Mouse (Mus musculus): ENCODE results near the gene Zfp287. TPM values are rescaled to one million over a fixed set of nuclear protein-coding genes. Genes with fewer than 3 reads are reported as not detected.

Zfp287 gene
- polyA plus RNA-seq, 1 experiment, result 4.5 TPM

- no peak for TF ChIP-seq POLR2A (IDR thresholded peaks at IDR 0.05; ENCODE audit: borderline replicate concordance, low read depth, low read length)
- TF ChIP-seq CTCF (IDR thresholded peaks at IDR 0.05; ENCODE audit: low read depth, low read length), result peak; percentile 52
- peaks cover 3% of the 10 kb centered on the region; the same call in 1 of the 2 replicates for H3K4me1 ChIP-seq (ENCODE audit: control insufficient read depth, insufficient read depth, low read length)
- no peak overlapping the region for H3K27ac ChIP-seq (ENCODE audit: insufficient read depth, low read depth, low read length)
- peak overlapping the region; percentile 31 for H3K4me3 ChIP-seq (ENCODE audit: insufficient read depth, low read length)
Observed at GRCm38 (mm10) chr11:62675480-62676289, 56.0 kb downstream of the Zfp287 start.

- Histone ChIP-seq H3K4me1 (ENCODE audit: control insufficient read depth, insufficient read depth, low read length) (peaks cover 13% of the 10 kb centered on the region), H3K27ac (ENCODE audit: insufficient read depth, low read depth, low read length) (no peak overlapping the region), H3K4me3 (ENCODE audit: insufficient read depth, low read length) (no peak overlapping the region)
- TF ChIP-seq POLR2A (IDR thresholded peaks at IDR 0.05; ENCODE audit: borderline replicate concordance, low read depth, low read length), result no peak
- no peak for TF ChIP-seq CTCF (IDR thresholded peaks at IDR 0.05; ENCODE audit: low read depth, low read length)
Observed at GRCm38 (mm10) chr11:62670006-62670405, 61.7 kb downstream of the Zfp287 start.

GRCm38 (mm10) chr11:62669471-62669870, 62.2 kb downstream of the Zfp287 start:
- peak overlapping the region; percentile 33; the same call in 1 of the 2 replicates for H3K27ac ChIP-seq (ENCODE audit: insufficient read depth, low read depth, low read length)
- no peak overlapping the region for H3K4me3 ChIP-seq (ENCODE audit: insufficient read depth, low read length)
- TF ChIP-seq POLR2A (IDR thresholded peaks at IDR 0.05; ENCODE audit: borderline replicate concordance, low read depth, low read length) (no peak), CTCF (IDR thresholded peaks at IDR 0.05; ENCODE audit: low read depth, low read length) (no peak)
- peaks cover 15% of the 10 kb centered on the region for H3K4me1 ChIP-seq (ENCODE audit: control insufficient read depth, insufficient read depth, low read length)

- TF ChIP-seq CTCF (IDR thresholded peaks at IDR 0.05; ENCODE audit: low read depth, low read length), result no peak
- TF ChIP-seq POLR2A (IDR thresholded peaks at IDR 0.05; ENCODE audit: borderline replicate concordance, low read depth, low read length), result no peak
- Histone ChIP-seq H3K27ac (ENCODE audit: insufficient read depth, low read depth, low read length) (no peak overlapping the region), H3K4me3 (ENCODE audit: insufficient read depth, low read length) (no peak overlapping the region), H3K4me1 (ENCODE audit: control insufficient read depth, insufficient read depth, low read length) (peaks cover 19% of the 10 kb centered on the region)
Observed at GRCm38 (mm10) chr11:62668986-62669385, 62.7 kb downstream of the Zfp287 start.

GRCm38 (mm10) chr11:62664250-62664649, 67.5 kb downstream of the Zfp287 start:
- no peak for TF ChIP-seq CTCF (IDR thresholded peaks at IDR 0.05; ENCODE audit: low read depth, low read length)
- TF ChIP-seq POLR2A (IDR thresholded peaks at IDR 0.05; ENCODE audit: borderline replicate concordance, low read depth, low read length), result no peak
- H3K4me1 ChIP-seq (ENCODE audit: control insufficient read depth, insufficient read depth, low read length), result peaks cover 21% of the 10 kb centered on the region
- H3K4me3 ChIP-seq (ENCODE audit: insufficient read depth, low read length), result no peak overlapping the region
- H3K27ac ChIP-seq (ENCODE audit: insufficient read depth, low read depth, low read length), result no peak overlapping the region

- H3K4me3 ChIP-seq (ENCODE audit: insufficient read depth, low read length), result no peak overlapping the region
- TF ChIP-seq POLR2A (IDR thresholded peaks at IDR 0.05; ENCODE audit: borderline replicate concordance, low read depth, low read length), result no peak
- no peak for TF ChIP-seq CTCF (IDR thresholded peaks at IDR 0.05; ENCODE audit: low read depth, low read length)
- H3K27ac ChIP-seq (ENCODE audit: insufficient read depth, low read depth, low read length), result no peak overlapping the region
- H3K4me1 ChIP-seq (ENCODE audit: control insufficient read depth, insufficient read depth, low read length), result peaks cover 27% of the 10 kb centered on the region
Observed at GRCm38 (mm10) chr11:62660885-62661284, 70.8 kb downstream of the Zfp287 start.

GRCm38 (mm10) chr11:62652080-62652479, 79.6 kb downstream of the Zfp287 start:
- TF ChIP-seq CTCF (IDR thresholded peaks at IDR 0.05; ENCODE audit: low read depth, low read length) (no peak), POLR2A (IDR thresholded peaks at IDR 0.05; ENCODE audit: borderline replicate concordance, low read depth, low read length) (no peak)
- peaks cover 47% of the 10 kb centered on the region for H3K4me1 ChIP-seq (ENCODE audit: control insufficient read depth, insufficient read depth, low read length)
- H3K4me3 ChIP-seq (ENCODE audit: insufficient read depth, low read length), result no peak overlapping the region
- H3K27ac ChIP-seq (ENCODE audit: insufficient read depth, low read depth, low read length), result no peak overlapping the region

- Histone ChIP-seq H3K4me1 (ENCODE audit: control insufficient read depth, insufficient read depth, low read length) (peaks cover 43% of the 10 kb centered on the region), H3K4me3 (ENCODE audit: insufficient read depth, low read length) (no peak overlapping the region), H3K27ac (ENCODE audit: insufficient read depth, low read depth, low read length) (no peak overlapping the region)
- TF ChIP-seq POLR2A (IDR thresholded peaks at IDR 0.05; ENCODE audit: borderline replicate concordance, low read depth, low read length) (no peak), CTCF (IDR thresholded peaks at IDR 0.05; ENCODE audit: low read depth, low read length) (no peak)
Observed at GRCm38 (mm10) chr11:62651563-62651962, 80.1 kb downstream of the Zfp287 start.

Other genes starting within 250 kb of the Zfp287 start
- 6.2 and 8.5 TPM in 2 replicates for gene Cenpv, start 192.6 kb downstream of the Zfp287 start, polyA plus RNA-seq (2012; ENCODE audit: insufficient read depth, insufficient read length, missing spikeins)
- 902 and 1,063 TPM in 2 replicates for gene Ubb, start 180.7 kb downstream of the Zfp287 start, polyA plus RNA-seq (2012; ENCODE audit: insufficient read depth, insufficient read length, missing spikeins)
- gene Trpv2, start 157.4 kb downstream of the Zfp287 start, polyA plus RNA-seq (2012; ENCODE audit: insufficient read depth, insufficient read length, missing spikeins), result 107 and 114 TPM in 2 replicates
- gene Lrrc75a, start 83.4 kb downstream of the Zfp287 start, polyA plus RNA-seq (2012; ENCODE audit: insufficient read depth, insufficient read length, missing spikeins), result 10.0 and 10.1 TPM in 2 replicates
- 31.1 and 40.5 TPM in 2 replicates for gene Mmgt2, start 83.2 kb downstream of the Zfp287 start, polyA plus RNA-seq (2012; ENCODE audit: insufficient read depth, insufficient read length, missing spikeins)
- gene Gm10428, start 21.2 kb upstream of the Zfp287 start, polyA plus RNA-seq (2012; ENCODE audit: insufficient read depth, insufficient read length, missing spikeins), result not detected in 2 replicates
- gene Zfp286, start 57.6 kb upstream of the Zfp287 start, polyA plus RNA-seq (2012; ENCODE audit: insufficient read depth, insufficient read length, missing spikeins), result 1.7 and 2.1 TPM in 2 replicates
- 15.0 and 15.9 TPM in 2 replicates for gene Trim16, start 88.3 kb upstream of the Zfp287 start, polyA plus RNA-seq (2012; ENCODE audit: insufficient read depth, insufficient read length, missing spikeins)
- gene Fbxw10, start 115.2 kb upstream of the Zfp287 start, polyA plus RNA-seq (2012; ENCODE audit: insufficient read depth, insufficient read length, missing spikeins), result 1.8 and 4.1 TPM in 2 replicates
- 21.4 and 23.0 TPM in 2 replicates for gene Tvp23b, start 147.6 kb upstream of the Zfp287 start, polyA plus RNA-seq (2012; ENCODE audit: insufficient read depth, insufficient read length, missing spikeins)
- gene Cdrt4, start 219.3 kb upstream of the Zfp287 start, polyA plus RNA-seq (2012; ENCODE audit: insufficient read depth, insufficient read length, missing spikeins), result not detected in 2 replicates

Data from bone marrow macrophage, adult 2 months (primary cell).